Mouse (Mus musculus) bone marrow macrophage, adult 2 months (primary cell): ENCODE results near the gene Ensa.

Source experiments
- CTCF ChIP-seq: IDR thresholded peaks from 2 replicates; pipeline ENCODE4 v1.5.1; 2012; ENCODE audit warnings: low read depth, mild to moderate bottlenecking, low read length, moderate library complexity
- POLR2A ChIP-seq: IDR thresholded peaks from 2 replicates; pipeline ENCODE4 v1.6.1; 2012; ENCODE audit warnings: mild to moderate bottlenecking, low read depth, low read length, borderline replicate concordance

DNA sequence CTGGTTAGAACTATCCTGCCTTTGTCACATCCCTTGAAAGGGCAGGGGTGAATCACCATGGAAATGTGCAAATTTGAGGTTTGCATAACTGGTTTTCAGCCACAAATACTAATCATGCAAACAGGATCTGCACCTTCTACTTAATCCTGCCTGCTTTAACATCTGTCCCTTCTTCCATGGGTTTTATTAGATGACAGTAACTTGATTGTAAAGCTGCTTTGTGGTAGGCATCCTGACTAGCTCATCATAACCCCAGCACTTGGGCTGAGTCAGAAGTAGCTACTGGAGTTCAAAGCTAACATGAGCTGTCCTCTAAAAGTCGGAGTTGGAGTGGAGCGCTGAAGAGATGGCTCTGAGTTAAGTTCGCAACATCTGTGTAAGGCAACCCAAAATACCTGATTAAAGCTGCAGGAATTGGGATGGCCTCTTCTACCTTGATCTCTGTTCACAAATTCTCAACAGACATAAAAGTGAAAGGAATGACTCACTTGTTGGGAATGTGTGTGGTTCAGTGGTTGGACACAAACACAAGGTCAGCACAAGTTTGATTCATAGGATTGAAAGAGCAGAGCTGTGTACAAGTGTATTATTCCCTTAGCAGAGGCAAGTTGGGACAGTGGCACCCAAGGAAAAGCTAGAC lies 39.3 kb downstream of the Ensa start:
- no peak for TF ChIP-seq CTCF
- TF ChIP-seq POLR2A = no peak
